ENCODE assay signal across 17 mouse cellular contexts in the genomic region with DNA sequence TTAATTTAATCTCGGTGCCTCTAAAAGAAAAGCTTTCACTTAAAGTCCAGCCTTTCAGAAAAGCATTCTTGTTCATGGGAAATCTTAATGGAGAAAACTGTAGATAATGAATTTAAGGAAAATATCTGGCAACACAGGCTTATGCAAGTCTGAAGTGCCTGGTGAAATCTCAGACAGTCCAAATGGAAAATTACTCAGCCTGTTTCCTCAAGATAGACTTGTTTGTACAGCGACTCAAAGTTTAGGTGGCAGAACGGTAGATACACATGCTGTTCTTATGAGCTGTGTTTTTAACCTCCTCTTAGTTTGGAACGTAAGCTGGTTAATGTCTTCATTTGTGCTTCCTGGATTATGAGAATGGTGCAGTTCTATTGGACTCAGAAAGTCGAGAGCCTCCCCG.
A peak's percentile ranks its signal among the peaks of the same experiment; 100 is the strongest.
DNase-seq lines count a peak whose midpoint lies in the region; ATAC-seq and TF ChIP-seq lines count a peak whose summit lies in the region.
"Had no signal": no experiment of that assay in that cellular context is flagged by ENCODE, and none has a peak within 500 bp of the region (broad histone marks: within the 10 kb centered on the region; RNA-seq: fewer than 3 reads in every experiment).

No protein-coding gene starts in this region.

- H3K9me3 ChIP-seq in lung, embryonic 14.5 days (ENCODE audit: low read depth, low read length), result no peaks in the 10 kb centered on the region
- no peaks in the 10 kb centered on the region for H3K9me3 ChIP-seq in heart, embryonic 14.5 days (ENCODE audit: control insufficient read depth, low read length)
- H3K9me3 ChIP-seq in stomach, embryonic 16.5 days (replicated peaks; ENCODE audit: control insufficient read depth, low read length), result no peaks in the 10 kb centered on the region
- H3K9me3 ChIP-seq: hindbrain, embryonic 12.5 days; intestine, embryonic 15.5 days had no signal

- H3K36me3 ChIP-seq in heart, adult 2 months (ENCODE audit: control insufficient read depth, insufficient read depth, low read length), result peaks cover 11% of the 10 kb centered on the region
- H3K36me3 ChIP-seq in lung, embryonic 14.5 days (ENCODE audit: insufficient read depth), result no peaks in the 10 kb centered on the region; the same call in 1 of the 2 replicates
- H3K36me3 ChIP-seq in heart, embryonic 14.5 days (ENCODE audit: control insufficient read depth, insufficient read depth, low read length), result peaks cover 5% of the 10 kb centered on the region; the same call in 1 of the 2 replicates
- no peaks in the 10 kb centered on the region for H3K36me3 ChIP-seq in stomach, embryonic 16.5 days (ENCODE audit: control insufficient read depth, insufficient read depth, low read length)
- H3K36me3 ChIP-seq: hindbrain, embryonic 12.5 days; intestine, embryonic 15.5 days had no signal

- H3K9ac ChIP-seq in heart, adult 2 months (ENCODE audit: low read depth, low read length), result no peak overlapping the region; the same call in 1 of the 2 replicates
- H3K9ac ChIP-seq in lung, embryonic 14.5 days, result no peak overlapping the region
- no peak overlapping the region for H3K9ac ChIP-seq in heart, embryonic 14.5 days (ENCODE audit: low read length)
- H3K9ac ChIP-seq in stomach, embryonic 16.5 days (ENCODE audit: low read length), result no peak overlapping the region
- H3K9ac ChIP-seq: hindbrain, embryonic 12.5 days; intestine, embryonic 15.5 days had no signal

- DNase-seq in heart, adult 2 months, result no peak
- DNase-seq in heart, postnatal 14 days, result no peak
- peak; percentile 56 for DNase-seq in lung, embryonic 14.5 days
- no peak for DNase-seq in lung, postnatal 4 days
- no peak for DNase-seq in right cerebral cortex, postnatal 36 days (ENCODE audit: low spot score in 2 of 2)
- DNase-seq in T-cell, adult 2 months (ENCODE audit: low spot score), result no peak
- DNase-seq: adrenal gland, postnatal 10 days; cerebellum, adult 9-10 months; gastrocnemius, postnatal 14 days; kidney, postnatal 10 days; midbrain, embryonic 14.5 days had no signal

- no peak overlapping the region for H3K4me3 ChIP-seq in heart, adult 2 months
- H3K4me3 ChIP-seq in lung, embryonic 14.5 days (ENCODE audit: low read depth, low read length), result no peak overlapping the region
- no peak overlapping the region for H3K4me3 ChIP-seq in heart, embryonic 14.5 days (ENCODE audit: control insufficient read depth in 1 of 2, insufficient read depth in 1 of 2, low read depth in 1 of 2, low read length in 2 of 2)
- no peak overlapping the region for H3K4me3 ChIP-seq in stomach, embryonic 16.5 days (replicated peaks; ENCODE audit: low read length)
- H3K4me3 ChIP-seq: hindbrain, embryonic 12.5 days; intestine, embryonic 15.5 days had no signal

- TF ChIP-seq CTCF in heart, adult 2 months (IDR thresholded peaks at IDR 0.05), result no peak
- TF ChIP-seq CTCF in lung, embryonic 14.5 days (IDR thresholded peaks at IDR 0.05; ENCODE audit: low read depth), result no peak

- 31% methylated on average over 6 of the region's 6 CpGs for WGBS in heart, adult 2 months
- WGBS in lung, embryonic 14.5 days, result 30% methylated on average over 6 of the region's 6 CpGs
- 52% methylated on average over 6 of the region's 6 CpGs for WGBS in heart, embryonic 14.5 days
- 38% methylated on average over 6 of the region's 6 CpGs for WGBS in stomach, embryonic 16.5 days

- ATAC-seq in lung, embryonic 14.5 days (ENCODE audit: insufficient read depth), result no peak
- peak; percentile 77 for ATAC-seq in heart, embryonic 14.5 days (ENCODE audit: insufficient number of reproducible peaks, insufficient read depth, low FRiP score, low read depth)
- ATAC-seq in stomach, embryonic 16.5 days (ENCODE audit: insufficient read depth, low FRiP score), result no peak
- ATAC-seq: forebrain, embryonic 16.5 days; intestine, embryonic 15.5 days had no signal

- peaks cover 12% of the 10 kb centered on the region for H3K4me1 ChIP-seq in heart, adult 2 months (ENCODE audit: control insufficient read depth, insufficient read depth, low read length)
- peaks cover 23% of the 10 kb centered on the region for H3K4me1 ChIP-seq in lung, embryonic 14.5 days (ENCODE audit: insufficient read depth)
- H3K4me1 ChIP-seq in heart, embryonic 14.5 days (ENCODE audit: control insufficient read depth in 2 of 2, insufficient read depth in 2 of 2, low read length in 2 of 2), result peaks cover 2 to 15% of the 10 kb centered on the region in 2 experiments; a peak in 2 of 4 replicates
- peaks cover 14% of the 10 kb centered on the region for H3K4me1 ChIP-seq in stomach, embryonic 16.5 days (ENCODE audit: control insufficient read depth, insufficient read depth, low read length)

- H3K27ac ChIP-seq in heart, adult 2 months, result peak overlapping the region; percentile 50
- peak overlapping the region; percentile 21 for H3K27ac ChIP-seq in lung, embryonic 14.5 days (ENCODE audit: low read depth)
- peak overlapping the region; percentile 57 to 68 for H3K27ac ChIP-seq in heart, embryonic 14.5 days (replicated peaks in 1 of 2; ENCODE audit: control insufficient read depth in 1 of 2, insufficient read depth in 1 of 2, low read depth in 2 of 2, low read length in 2 of 2)
- H3K27ac ChIP-seq in stomach, embryonic 16.5 days (ENCODE audit: low read length), result peak overlapping the region; percentile 41; the same call in 1 of the 2 replicates
- H3K27ac ChIP-seq: hindbrain, embryonic 12.5 days; intestine, embryonic 15.5 days had no signal

- intact Hi-C loops in heart, adult 2 months (cut with DNase I), result no loop called here
- intact Hi-C loops in heart, postnatal 14 days (cut with DNase I), result no loop called here

- H3K79me2 ChIP-seq in heart, adult 2 months (replicated peaks; ENCODE audit: control insufficient read depth, insufficient read depth, low read length), result 0 out of 2 replicates have a peak, but pooled peaks cover 4% of the 10 kb centered on the region

- TF ChIP-seq EP300 in heart, adult 2 months (IDR thresholded peaks at IDR 0.05; ENCODE audit: insufficient read depth, low read depth, low read length), result no peak

- TF ChIP-seq POLR2A in heart, adult 2 months (IDR thresholded peaks at IDR 0.05; ENCODE audit: insufficient read depth, low read depth, low read length), result peak; percentile 33; the same call in 1 of the 2 replicates

- no peak overlapping the region for H3K4me2 ChIP-seq in lung, embryonic 14.5 days
- no peak overlapping the region for H3K4me2 ChIP-seq in heart, embryonic 14.5 days (ENCODE audit: low read length)
- H3K4me2 ChIP-seq in stomach, embryonic 16.5 days (ENCODE audit: low read depth, low read length), result no peak overlapping the region
- H3K4me2 ChIP-seq: hindbrain, embryonic 12.5 days; intestine, embryonic 15.5 days; liver, embryonic 11.5 days had no signal

- H3K27me3 ChIP-seq in heart, adult 2 months (ENCODE audit: control insufficient read depth, insufficient read depth, low read length), result no peaks in the 10 kb centered on the region
- H3K27me3 ChIP-seq in lung, embryonic 14.5 days (ENCODE audit: insufficient read depth, low read length), result no peaks in the 10 kb centered on the region
- no peaks in the 10 kb centered on the region for H3K27me3 ChIP-seq in heart, embryonic 14.5 days (ENCODE audit: control insufficient read depth, insufficient read depth, low read length)
- H3K27me3 ChIP-seq in stomach, embryonic 16.5 days (ENCODE audit: control insufficient read depth, insufficient read depth, low read length), result no peaks in the 10 kb centered on the region
- H3K27me3 ChIP-seq: hindbrain, embryonic 12.5 days; intestine, embryonic 15.5 days had no signal
